Mouse (Mus musculus) olfactory bulb, adult 2 months (tissue): ENCODE measurements around the gene Lrmda. TPM values are rescaled to one million over a fixed set of nuclear protein-coding genes. Genes with fewer than 3 reads are reported as not detected.

Source experiments
- H3K27ac ChIP-seq: fragments of 200-500 bp; 2 replicates; pipeline ENCODE4 v1.5.1; 2012; ENCODE audit warnings: low read depth, low read length; ENCODE audit not compliant: insufficient read depth
- H3K4me1 ChIP-seq: fragments of 200-500 bp; 2 replicates; pipeline ENCODE4 v1.6.1; 2012; ENCODE audit warnings: low read length; ENCODE audit not compliant: control insufficient read depth, insufficient read depth
- H3K4me3 ChIP-seq: fragments of 200-500 bp; 2 replicates; pipeline ENCODE4 v1.5.1; 2012; ENCODE audit warnings: mild to moderate bottlenecking, low read depth, low read length, moderate library complexity; ENCODE audit not compliant: insufficient read depth
- CTCF ChIP-seq: fragments of 200-500 bp; IDR thresholded peaks from 2 replicates; pipeline ENCODE4 v1.5.1; 2012; ENCODE audit warnings: low read depth, mild to moderate bottlenecking, low read length, moderate library complexity; ENCODE audit not compliant: insufficient read depth
- POLR2A ChIP-seq: fragments of 200-500 bp; IDR thresholded peaks from 2 replicates; pipeline ENCODE4 v1.6.1; 2012; ENCODE audit warnings: mild to moderate bottlenecking, low read depth, low read length, moderate library complexity; ENCODE audit not compliant: insufficient read depth
- WGBS: fragments of 180-500 bp; shearing (Covaris S2); methylation state at CpG from one replicate; pipeline ENCODE4 v1.1.7; 2018; 5-methylcytosine and 5-hydroxymethylcytosine counted together
- polyA plus RNA-seq: library from polyadenylated mRNA; stranded (reverse); fragments of >200 nt; gene quantifications from 2 replicates; pipeline ENCODE4 v1.2.4, GENCODE M21; 2012; ENCODE audit warnings: low replicate concordance; ENCODE audit not compliant: missing spikeins, insufficient read depth, insufficient read length

The Lrmda gene
- polyA plus RNA-seq, 1 experiment, result not detected

DNA sequence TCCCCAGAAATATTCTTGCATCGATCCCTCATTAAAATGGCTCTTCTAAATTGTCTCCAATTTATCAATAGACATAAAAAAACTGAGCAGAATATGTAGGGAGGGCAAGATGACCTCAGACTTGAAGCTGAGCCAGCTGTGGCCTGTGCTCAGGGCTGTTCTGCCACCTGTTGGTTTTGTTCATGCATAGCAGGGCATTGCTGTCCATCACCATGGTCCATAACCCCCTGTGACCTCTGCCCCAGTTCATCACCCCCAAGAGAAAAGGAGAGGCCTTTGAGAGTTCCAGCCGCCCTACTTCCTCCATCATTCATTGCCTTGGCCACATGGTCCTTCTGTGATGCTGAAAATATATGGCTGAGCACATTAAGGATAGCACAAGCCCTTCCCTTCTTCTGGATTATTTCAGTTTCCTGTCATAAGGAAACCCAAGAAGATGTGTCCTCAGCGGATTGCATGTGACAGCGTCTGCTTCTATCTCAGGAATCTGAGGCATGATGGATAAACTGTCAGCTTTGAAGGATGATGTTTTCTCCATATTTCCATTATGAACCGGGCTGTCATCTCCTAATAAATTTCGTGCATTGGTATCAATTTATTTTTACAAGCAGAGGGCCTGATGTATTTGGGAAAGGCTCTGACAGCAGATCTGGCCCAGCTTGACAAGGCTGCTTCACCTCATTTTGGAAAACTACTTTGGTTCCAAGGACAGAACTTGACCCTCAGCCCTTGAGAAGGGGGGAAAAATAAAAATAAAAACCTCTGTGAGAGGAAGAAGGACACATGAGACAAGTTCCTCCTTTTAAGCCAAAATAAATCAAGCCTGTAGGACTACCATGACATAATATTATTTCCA, 798.1 kb downstream of the Lrmda start:
- TF ChIP-seq POLR2A (no peak), CTCF (no peak)
- WGBS, result 91% methylated on average over 6 of the region's 6 CpGs
- no peak overlapping the region for H3K4me3 ChIP-seq
- H3K27ac ChIP-seq, result no peak overlapping the region
- H3K4me1 ChIP-seq, result no peaks in the 10 kb centered on the region

GRCm38 (mm10) chr14:22818202-22818530, 798.7 kb downstream of the Lrmda start:
- WGBS, result 75% methylated on average over 3 of the region's 3 CpGs
- H3K4me3 ChIP-seq, result no peak overlapping the region
- no peak overlapping the region for H3K27ac ChIP-seq
- no peaks in the 10 kb centered on the region for H3K4me1 ChIP-seq
- TF ChIP-seq POLR2A (no peak), CTCF (no peak)

- Histone ChIP-seq H3K27ac (no peak overlapping the region), H3K4me1 (no peaks in the 10 kb centered on the region), H3K4me3 (no peak overlapping the region)
- WGBS, result 89% methylated on average over 3 of the region's 3 CpGs
- TF ChIP-seq CTCF (no peak), POLR2A (no peak)
Observed at GRCm38 (mm10) chr14:22822942-22823341, 803.4 kb downstream of the Lrmda start.

- TF ChIP-seq POLR2A (no peak), CTCF (no peak)
- Histone ChIP-seq H3K27ac (no peak overlapping the region), H3K4me3 (no peak overlapping the region), H3K4me1 (no peaks in the 10 kb centered on the region)
- 86% methylated on average over 3 of the region's 3 CpGs for WGBS
Observed at GRCm38 (mm10) chr14:22826825-22827224, 807.3 kb downstream of the Lrmda start.

DNA sequence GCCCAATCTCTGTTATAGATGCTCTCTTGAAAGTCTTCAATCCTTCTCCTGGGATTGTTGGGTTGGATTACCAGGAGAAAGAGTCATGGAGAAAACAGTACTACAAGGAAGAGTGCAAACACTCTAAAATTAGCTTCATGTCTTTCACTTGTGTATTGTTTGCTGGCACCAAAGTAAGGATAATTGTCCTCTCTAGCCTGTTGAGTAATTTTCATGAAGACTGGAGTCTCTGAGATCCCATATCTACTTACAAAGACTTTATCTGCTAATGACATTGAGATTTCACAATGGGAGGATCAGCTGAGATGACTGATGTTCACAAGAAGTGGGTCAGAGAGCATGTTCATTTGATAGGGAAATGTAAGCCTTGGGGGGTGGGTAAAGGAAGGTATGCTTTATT, 817.5 kb downstream of the Lrmda start:
- H3K4me1 ChIP-seq, result no peaks in the 10 kb centered on the region
- H3K4me3 ChIP-seq, result no peak overlapping the region
- no peak overlapping the region for H3K27ac ChIP-seq
- no peak for TF ChIP-seq CTCF
- TF ChIP-seq POLR2A, result no peak

DNA sequence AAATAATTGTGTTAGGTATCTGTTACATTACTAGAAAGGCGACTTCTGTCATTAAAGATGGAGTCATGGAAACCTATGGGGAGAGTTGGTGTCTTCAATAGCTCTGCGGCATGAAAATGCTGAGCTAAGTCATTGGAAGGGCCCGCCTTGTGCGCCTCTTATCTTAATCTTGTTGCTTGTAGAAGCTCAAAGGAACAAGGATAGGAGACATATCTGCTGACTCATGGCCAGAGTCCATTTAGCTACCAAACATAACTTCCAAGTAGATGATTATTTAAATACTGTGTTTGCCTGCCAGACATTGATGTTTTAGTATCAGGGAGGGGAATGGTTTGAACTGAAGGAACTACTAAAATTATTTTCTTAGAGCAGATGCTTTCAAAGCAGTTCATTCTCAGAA, 821.6 kb downstream of the Lrmda start:
- no peak for TF ChIP-seq POLR2A
- TF ChIP-seq CTCF, result no peak
- Histone ChIP-seq H3K4me1 (no peaks in the 10 kb centered on the region), H3K4me3 (no peak overlapping the region), H3K27ac (no peak overlapping the region)
- 97% methylated on average over 4 of the region's 4 CpGs for WGBS

DNA sequence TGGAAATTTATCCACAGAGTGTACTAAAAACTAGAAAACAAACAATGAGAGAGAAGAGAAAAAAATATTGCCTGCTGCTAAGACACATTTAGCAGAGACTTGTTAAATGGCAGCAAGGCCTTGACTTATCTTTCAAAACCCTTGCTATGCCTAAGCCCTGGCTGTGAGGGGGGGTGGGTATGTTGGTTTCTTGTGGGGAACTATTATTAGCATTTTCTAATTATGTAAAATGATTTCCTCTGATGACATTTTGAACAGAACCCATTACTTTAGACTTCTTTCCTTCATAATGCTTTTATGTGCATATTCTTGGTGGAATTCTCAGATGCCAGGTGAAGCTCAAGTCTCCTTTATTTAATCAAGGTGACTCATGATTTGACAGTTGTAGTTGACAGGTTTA, 824.5 kb downstream of the Lrmda start:
- Histone ChIP-seq H3K4me1 (no peaks in the 10 kb centered on the region), H3K4me3 (no peak overlapping the region), H3K27ac (no peak overlapping the region)
- TF ChIP-seq POLR2A (no peak), CTCF (no peak)

GRCm38 (mm10) chr14:22845401-22845800, 825.9 kb downstream of the Lrmda start:
- H3K27ac ChIP-seq, result no peak overlapping the region
- TF ChIP-seq CTCF (no peak), POLR2A (no peak)
- no peak overlapping the region for H3K4me3 ChIP-seq
- WGBS, result 94% methylated on average over 4 of the region's 4 CpGs
- no peaks in the 10 kb centered on the region for H3K4me1 ChIP-seq

DNA sequence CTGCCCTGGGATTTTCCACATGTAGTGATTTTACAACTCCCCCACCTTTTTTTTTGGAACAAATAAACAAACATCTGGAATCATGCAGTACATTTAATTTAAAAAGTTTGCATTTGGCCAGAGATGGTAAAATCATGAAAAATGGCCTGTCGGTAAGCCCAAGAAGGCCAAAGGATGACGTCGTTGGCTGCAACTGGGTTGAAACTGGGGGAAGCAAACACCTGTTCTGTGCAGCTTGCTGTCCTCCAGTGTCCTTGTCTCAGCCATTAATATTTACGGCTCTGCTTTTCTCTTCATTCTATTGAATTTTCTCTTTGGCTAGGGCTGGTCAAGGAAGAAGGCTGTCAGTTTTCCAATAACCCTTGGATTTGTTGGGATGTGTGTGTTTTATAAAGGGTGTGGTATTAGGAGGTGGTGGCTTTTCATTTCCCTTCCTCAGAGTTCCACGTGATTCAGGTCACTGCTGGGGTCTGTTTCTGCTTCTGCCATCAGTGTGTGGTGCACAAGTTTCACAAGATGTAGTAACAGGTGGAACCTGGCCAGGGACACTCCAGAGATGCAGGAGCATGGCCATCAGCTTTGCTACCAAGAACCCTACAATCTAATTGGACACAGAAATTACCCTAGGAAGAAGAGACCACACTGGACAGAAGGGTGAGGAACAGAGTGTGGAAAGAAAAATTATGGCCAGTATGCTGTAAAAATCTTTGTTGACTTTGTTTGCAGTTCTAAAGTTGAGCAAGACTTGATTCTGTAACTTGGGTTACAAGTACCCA, 827.7 kb downstream of the Lrmda start:
- no peak overlapping the region for H3K27ac ChIP-seq
- H3K4me3 ChIP-seq, result no peak overlapping the region
- WGBS, result 89% methylated on average over 5 of the region's 5 CpGs
- no peaks in the 10 kb centered on the region for H3K4me1 ChIP-seq
- TF ChIP-seq CTCF (no peak), POLR2A (no peak)
